Mouse (Mus musculus): Measurements from ENCODE around the gene 0610009B22Rik.
A peak's percentile ranks its signal among the peaks of the same experiment; 100 is the strongest.

The 0610009B22Rik gene

GRCm38 (mm10) chr11:51635525-51636322 is 53.0 kb downstream of the 0610009B22Rik start, which contains the start of gene Rmnd5b:
TSS of gene Rmnd5b (minus strand) at chr11:51635896.
- DNase-seq (ENCODE audit: low read depth, low spot score) = peak; percentile 87

All from 3T3-L1 (cell line).